Mouse (Mus musculus) hematopoietic multipotent progenitor cell, adult 10-12 weeks (in vitro differentiated cells): ENCODE data around the gene Homer3. TPM values are rescaled to one million over a fixed set of nuclear protein-coding genes. Genes with fewer than 3 reads are reported as not detected.

ENCODE experiments used
- polyA plus RNA-seq: library from polyadenylated mRNA; stranded (reverse); fragments of >175 nt; gene quantifications from 2 replicates; pipeline ENCODE4 v1.2.3, GENCODE M21; 2012; ENCODE audit warnings: low replicate concordance

The Homer3 gene
- polyA plus RNA-seq: 14.2 and 18.3 TPM in 2 replicates

GRCm38 (mm10) chr8:70282603-70283135 is at the start of gene Homer3:
Gene Homer3, plus strand, starts transcription at chr8:70282827.

GRCm38 (mm10) chr8:70234080-70234780 is 48.4 kb upstream of the Homer3 start, which contains the start of the genes Sugp2 and Armc6:
Gene Sugp2, plus strand, starts transcription at chr8:70234226.
Gene Armc6, minus strand, starts transcription at chr8:70234466.

GRCm38 (mm10) chr8:70302358-70302890 is 19.8 kb downstream of the Homer3 start, which contains the start of the genes Ddx49 and Cope:
Gene Ddx49, minus strand, starts transcription at chr8:70302489.
Gene Cope, plus strand, starts transcription at chr8:70302518.

GRCm38 (mm10) chr8:70315624-70316510 is 33.2 kb downstream of the Homer3 start, which contains the start of gene Cers1:
Gene Cers1, plus strand, starts transcription at chr8:70315775.

GRCm38 (mm10) chr8:70329124-70329834 is 46.7 kb downstream of the Homer3 start, which contains the start of gene Gdf1:
Gene Gdf1, plus strand, starts transcription at chr8:70329817.

Other genes with a start within 250 kb of the Homer3 start
- gene Mau2, start 240.1 kb upstream of the Homer3 start, polyA plus RNA-seq: 60.9 and 149 TPM in 2 replicates
- gene Sugp1, start 240.0 kb upstream of the Homer3 start, polyA plus RNA-seq: 38.1 and 63.8 TPM in 2 replicates
- 0.69 and 0.95 TPM in 2 replicates for gene Tm6sf2, start 209.9 kb upstream of the Homer3 start, polyA plus RNA-seq
- 0.03 and 0.07 TPM in 2 replicates for gene Hapln4, start 199.4 kb upstream of the Homer3 start, polyA plus RNA-seq
- 0.13 and 0.22 TPM in 2 replicates for gene Ncan, start 162.0 kb upstream of the Homer3 start, polyA plus RNA-seq
- 6.3 and 14.2 TPM in 2 replicates for gene Nr2c2ap, start 151.5 kb upstream of the Homer3 start, polyA plus RNA-seq
- gene Rfxank, start 143.7 kb upstream of the Homer3 start, polyA plus RNA-seq: 6.1 and 18.1 TPM in 2 replicates
- 8.0 and 46.2 TPM in 2 replicates for gene Borcs8, start 143.3 kb upstream of the Homer3 start, polyA plus RNA-seq
- 8.0 and 22.3 TPM in 2 replicates for gene Mef2b, start 143.1 kb upstream of the Homer3 start, polyA plus RNA-seq
- 104 and 138 TPM in 2 replicates for gene Tmem161a, start 110.5 kb upstream of the Homer3 start, polyA plus RNA-seq
- 10.1 and 12.4 TPM in 2 replicates for gene Slc25a42, start 70.5 kb upstream of the Homer3 start, polyA plus RNA-seq
- 40.6 and 92.2 TPM in 2 replicates for gene Sugp2, start 48.6 kb upstream of the Homer3 start, polyA plus RNA-seq
- 8.9 and 12.0 TPM in 2 replicates for gene Armc6, start 48.4 kb upstream of the Homer3 start, polyA plus RNA-seq
- 25.7 and 31.1 TPM in 2 replicates for gene Ddx49, start 19.7 kb downstream of the Homer3 start, polyA plus RNA-seq
- 177 and 198 TPM in 2 replicates for gene Cope, start 19.7 kb downstream of the Homer3 start, polyA plus RNA-seq
- gene Cers1, start 32.9 kb downstream of the Homer3 start, polyA plus RNA-seq: 0.26 and 1.4 TPM in 2 replicates
- 0.27 and 0.54 TPM in 2 replicates for gene Gdf1, start 47.0 kb downstream of the Homer3 start, polyA plus RNA-seq
- 89.7 and 137 TPM in 2 replicates for gene Upf1, start 70.5 kb downstream of the Homer3 start, polyA plus RNA-seq
- 0.09 and 0.41 TPM in 2 replicates for gene Comp, start 90.7 kb downstream of the Homer3 start, polyA plus RNA-seq
- 23.0 and 38.0 TPM in 2 replicates for gene Crtc1, start 156.8 kb downstream of the Homer3 start, polyA plus RNA-seq
- gene Klhl26, start 194.1 kb downstream of the Homer3 start, polyA plus RNA-seq: 7.5 and 7.9 TPM in 2 replicates
- gene Tmem59l, start 204.5 kb downstream of the Homer3 start, polyA plus RNA-seq: 0.34 TPM in 1 of 2 replicates, not detected in the other
- 0.13 and 0.34 TPM in 2 replicates for gene Crlf1, start 210.3 kb downstream of the Homer3 start, polyA plus RNA-seq
- gene Rex1bd, start 223.9 kb downstream of the Homer3 start, polyA plus RNA-seq: 130 and 215 TPM in 2 replicates
- 756 and 1,789 TPM in 2 replicates for gene Uba52, start 228.0 kb downstream of the Homer3 start, polyA plus RNA-seq
- gene Fkbp8, start 244.9 kb downstream of the Homer3 start, polyA plus RNA-seq: 658 and 1,767 TPM in 2 replicates
- gene Kxd1, start 245.1 kb downstream of the Homer3 start, polyA plus RNA-seq: 25.8 and 38.2 TPM in 2 replicates